Mouse (Mus musculus): ENCODE data around the gene Atf7. TPM values are rescaled to one million over a fixed set of nuclear protein-coding genes. Genes with fewer than 3 reads are reported as not detected.

The Atf7 gene
- polyA plus RNA-seq, 1 experiment from 2014 or later: 17.0 TPM

DNA sequence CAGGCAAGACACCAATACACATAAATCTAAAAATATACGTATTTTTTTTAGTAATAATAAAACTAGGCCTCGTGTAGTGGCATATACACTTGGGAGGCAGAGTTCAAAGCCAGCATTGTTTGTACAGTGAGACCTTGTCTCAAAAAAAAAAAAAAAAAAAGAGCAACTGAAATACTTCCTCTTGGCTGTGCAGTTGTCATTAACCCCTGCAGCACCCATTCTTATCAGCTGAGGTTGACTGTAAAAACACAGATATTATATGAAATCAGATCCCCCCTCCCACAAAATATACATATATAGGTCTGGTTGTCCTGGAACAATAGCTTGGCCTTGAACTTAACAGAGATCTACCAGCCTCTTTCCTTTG, 118.8 kb downstream of the Atf7 start:
- Histone ChIP-seq H3K9me3 (ENCODE audit: control insufficient read depth, low read length) (no peaks in the 10 kb centered on the region), H3K27ac (replicated peaks) (no peak overlapping the region), H3K4me2 (replicated peaks; ENCODE audit: low read depth) (no peak overlapping the region), H3K27me3 (ENCODE audit: control insufficient read depth, insufficient read depth, low read length) (no peaks in the 10 kb centered on the region), H3K9ac (ENCODE audit: low read length) (no peak overlapping the region), H3K36me3 (ENCODE audit: control insufficient read depth, insufficient read depth, low read length) (peaks cover 26% of the 10 kb centered on the region), H3K4me3 (ENCODE audit: low read depth, low read length) (no peak overlapping the region), H3K4me1 (replicated peaks; ENCODE audit: control insufficient read depth, insufficient read depth) (no peaks in the 10 kb centered on the region)
- no peak for ATAC-seq (ENCODE audit: low FRiP score, low TSS enrichment)
- no peak for TF ChIP-seq CTCF (IDR thresholded peaks at IDR 0.05; ENCODE audit: low read depth)
- TF ChIP-seq EP300 (optimal IDR thresholded peaks at IDR 0.05): no peak
- WGBS: 17% methylated on average over 2 of the region's 2 CpGs
- DNase-seq (ENCODE audit: low spot score): no peak

DNA sequence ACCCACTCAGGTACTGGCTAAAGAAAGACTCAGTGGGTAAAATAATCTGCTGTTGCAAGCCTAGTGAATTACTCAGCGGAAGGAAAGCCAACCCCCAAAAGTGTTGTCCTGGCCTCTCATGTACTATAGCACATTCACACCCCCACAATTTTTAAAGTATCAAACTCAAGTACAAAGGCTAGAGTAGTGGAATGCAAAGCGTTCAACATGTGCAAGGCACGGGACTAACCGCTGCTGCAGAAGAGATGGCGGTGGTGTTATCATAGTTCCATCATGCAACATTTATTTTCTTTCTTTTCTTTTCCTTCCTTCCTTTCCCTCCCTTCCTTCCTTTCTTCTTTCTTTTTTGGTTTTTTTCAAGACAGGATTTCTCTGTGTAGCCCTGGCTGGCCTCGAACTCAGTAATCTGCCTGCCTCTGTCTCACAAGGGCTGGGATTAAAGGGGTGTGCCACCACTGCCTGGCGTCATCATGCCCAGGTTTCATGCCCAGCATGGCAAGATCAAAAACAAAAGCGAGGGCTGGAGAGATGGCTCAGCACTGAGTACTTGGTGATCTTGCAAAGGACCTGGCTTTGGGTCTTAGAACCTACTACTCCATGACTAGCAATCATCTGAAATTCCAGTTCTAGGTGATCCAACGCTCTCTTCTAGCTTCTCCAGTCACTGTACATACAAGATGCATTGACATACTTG, 119.3 kb downstream of the Atf7 start:
- H3K4me1 ChIP-seq (replicated peaks; ENCODE audit: control insufficient read depth, insufficient read depth): no peaks in the 10 kb centered on the region
- no peak overlapping the region for H3K27ac ChIP-seq (replicated peaks)
- no peaks in the 10 kb centered on the region for H3K9me3 ChIP-seq (ENCODE audit: control insufficient read depth, low read length)
- no peak for DNase-seq (ENCODE audit: low spot score)
- ATAC-seq (ENCODE audit: low FRiP score, low TSS enrichment): no peak
- 78% methylated on average over 9 of the region's 9 CpGs for WGBS
- no peak overlapping the region for H3K4me2 ChIP-seq (replicated peaks; ENCODE audit: low read depth)
- TF ChIP-seq EP300 (optimal IDR thresholded peaks at IDR 0.05): no peak
- TF ChIP-seq CTCF (IDR thresholded peaks at IDR 0.05; ENCODE audit: low read depth): no peak
- H3K36me3 ChIP-seq (ENCODE audit: control insufficient read depth, insufficient read depth, low read length): peaks cover 31% of the 10 kb centered on the region
- no peak overlapping the region for H3K4me3 ChIP-seq (ENCODE audit: low read depth, low read length)
- no peaks in the 10 kb centered on the region for H3K27me3 ChIP-seq (ENCODE audit: control insufficient read depth, insufficient read depth, low read length)
- H3K9ac ChIP-seq (ENCODE audit: low read length): no peak overlapping the region

- Histone ChIP-seq H3K27ac (replicated peaks) (no peak overlapping the region), H3K9me3 (ENCODE audit: control insufficient read depth, low read length) (no peaks in the 10 kb centered on the region), H3K4me2 (replicated peaks; ENCODE audit: low read depth) (no peak overlapping the region), H3K4me1 (replicated peaks; ENCODE audit: control insufficient read depth, insufficient read depth) (no peaks in the 10 kb centered on the region), H3K4me3 (ENCODE audit: low read depth, low read length) (no peak overlapping the region), H3K9ac (ENCODE audit: low read length) (no peak overlapping the region), H3K36me3 (ENCODE audit: control insufficient read depth, insufficient read depth, low read length) (peaks cover 38% of the 10 kb centered on the region), H3K27me3 (ENCODE audit: control insufficient read depth, insufficient read depth, low read length) (no peaks in the 10 kb centered on the region)
- ATAC-seq (ENCODE audit: low FRiP score, low TSS enrichment): no peak
- no peak for DNase-seq (ENCODE audit: low spot score)
- 59% methylated on average over 12 of the region's 12 CpGs for WGBS
- no peak for TF ChIP-seq CTCF (IDR thresholded peaks at IDR 0.05; ENCODE audit: low read depth)
- TF ChIP-seq EP300 (optimal IDR thresholded peaks at IDR 0.05): no peak
Measured at GRCm38 (mm10) chr15:102505073-102505769, 120.0 kb downstream of the Atf7 start.

GRCm38 (mm10) chr15:102503924-102504782, 121.1 kb downstream of the Atf7 start:
- Histone ChIP-seq H3K36me3 (ENCODE audit: control insufficient read depth, insufficient read depth, low read length) (peaks cover 40% of the 10 kb centered on the region), H3K27me3 (ENCODE audit: control insufficient read depth, insufficient read depth, low read length) (no peaks in the 10 kb centered on the region), H3K4me1 (replicated peaks; ENCODE audit: control insufficient read depth, insufficient read depth) (no peaks in the 10 kb centered on the region), H3K4me3 (ENCODE audit: low read depth, low read length) (no peak overlapping the region), H3K9me3 (ENCODE audit: control insufficient read depth, low read length) (no peaks in the 10 kb centered on the region), H3K9ac (ENCODE audit: low read length) (no peak overlapping the region), H3K27ac (replicated peaks) (no peak overlapping the region), H3K4me2 (replicated peaks; ENCODE audit: low read depth) (no peak overlapping the region)
- DNase-seq (ENCODE audit: low spot score): no peak
- no peak for ATAC-seq (ENCODE audit: low FRiP score, low TSS enrichment)
- TF ChIP-seq EP300 (optimal IDR thresholded peaks at IDR 0.05): no peak
- TF ChIP-seq CTCF (IDR thresholded peaks at IDR 0.05; ENCODE audit: low read depth): no peak
- 83% methylated on average over 9 of the region's 9 CpGs for WGBS

GRCm38 (mm10) chr15:102503447-102503846, 121.8 kb downstream of the Atf7 start, which contains the start of gene Gm10337:
TSS of gene Gm10337 (plus strand) at chr15:102503722.
- no peak within 1 kb of the TSS for H3K27ac ChIP-seq (replicated peaks)
- H3K4me1 ChIP-seq (replicated peaks; ENCODE audit: control insufficient read depth, insufficient read depth): no peaks in the 10 kb centered on the region
- no peaks in the 10 kb centered on the region for H3K9me3 ChIP-seq (ENCODE audit: control insufficient read depth, low read length)
- no peaks in the 10 kb centered on the region for H3K27me3 ChIP-seq (ENCODE audit: control insufficient read depth, insufficient read depth, low read length)
- ATAC-seq (ENCODE audit: low FRiP score, low TSS enrichment) (no peak), DNase-seq (ENCODE audit: low spot score) (no peak)
- H3K4me2 ChIP-seq (replicated peaks; ENCODE audit: low read depth): no peak within 1 kb of the TSS
- no peak for TF ChIP-seq CTCF (IDR thresholded peaks at IDR 0.05; ENCODE audit: low read depth)
- no peak for TF ChIP-seq EP300 (optimal IDR thresholded peaks at IDR 0.05)
- peaks cover 44% of the 10 kb centered on the region for H3K36me3 ChIP-seq (ENCODE audit: control insufficient read depth, insufficient read depth, low read length)
- H3K9ac ChIP-seq (ENCODE audit: low read length): no peak within 1 kb of the TSS
- 100% methylated on average over 1 of the region's 1 CpGs for WGBS
- no peak within 1 kb of the TSS for H3K4me3 ChIP-seq (ENCODE audit: low read depth, low read length)
